Mouse (Mus musculus): ENCODE data around the gene Rhox4b. TPM values are rescaled to one million over a fixed set of nuclear protein-coding genes. Genes with fewer than 3 reads are reported as not detected.
"Not testable (repeated sequence)": the region's sequence is repeated elsewhere in the genome, so short reads cannot be mapped to it uniquely, and the experiment has no call there.

Rhox4b gene
- not detected in 2 replicates for total RNA-seq (2021)
- long read RNA-seq, result 0 reads

GRCm38 (mm10) chrX:37432194-37432593, at the start of gene Rhox4b:
TSS of gene Rhox4b (plus strand) at chrX:37432494.
- not testable (repeated sequence) for DNase-seq

DNA sequence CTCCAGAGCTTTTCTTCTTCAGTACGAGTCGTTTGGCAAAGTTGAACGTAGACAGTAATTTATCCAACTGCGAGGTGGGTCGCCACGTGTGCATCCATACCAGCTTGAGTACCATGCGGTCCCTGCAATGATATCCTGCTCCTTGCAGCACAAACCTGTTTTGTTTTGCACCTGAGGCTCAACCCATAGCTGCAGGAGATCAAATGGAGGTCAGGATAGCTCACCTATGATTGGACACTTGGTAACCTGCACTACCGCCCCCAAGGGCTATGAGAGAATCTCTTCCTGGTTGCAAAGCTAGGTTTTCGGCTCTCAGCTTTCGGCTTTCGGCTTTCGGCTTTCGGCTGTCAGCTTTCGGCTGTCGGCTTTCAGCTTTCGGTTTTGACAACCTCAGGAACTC, 41.7 kb upstream of the Rhox4b start, which contains the start of gene Rhox4a2:
Gene Rhox4a2 (plus strand): TSS at position 301 of the 400 bp plus-strand sequence.
- DNase-seq, result not testable (repeated sequence)

GRCm38 (mm10) chrX:37411767-37412166, 20.5 kb upstream of the Rhox4b start, which contains the start of gene Rhox2b:
TSS of gene Rhox2b (plus strand) at chrX:37412067.
- not testable (repeated sequence) for DNase-seq

- not testable (repeated sequence) for DNase-seq
Observed at GRCm38 (mm10) chrX:37453380-37453779, 21.1 kb downstream of the Rhox4b start, which contains the start of gene Rhox2c. TSS of gene Rhox2c (plus strand) at chrX:37453680.

- DNase-seq, result not testable (repeated sequence)
Observed at GRCm38 (mm10) chrX:37458285-37458684, 26.0 kb downstream of the Rhox4b start, which contains the start of gene Rhox3c. TSS of gene Rhox3c (plus strand) at chrX:37458585.

DNA sequence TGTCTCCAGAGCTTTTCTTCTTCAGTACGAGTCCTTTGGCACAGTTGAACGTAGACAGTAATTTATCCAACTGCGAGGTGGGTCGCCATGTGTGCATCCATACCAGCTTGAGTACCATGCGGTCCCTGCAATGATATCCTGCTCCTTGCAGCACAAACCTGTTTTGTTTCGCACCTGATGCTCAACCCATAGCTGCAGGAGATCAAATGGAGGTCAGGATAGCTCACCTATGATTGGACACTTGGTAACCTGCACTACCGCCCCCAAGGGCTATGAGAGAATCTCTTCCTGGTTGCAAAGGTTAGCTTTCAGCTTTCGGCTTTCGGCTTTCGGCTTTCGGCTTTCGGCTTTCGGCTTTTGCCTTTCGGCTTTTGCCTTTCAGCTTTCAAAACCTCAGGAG, 47.7 kb downstream of the Rhox4b start, which contains the start of gene Rhox4c:
Gene Rhox4c (plus strand): TSS at position 301 of the 400 bp plus-strand sequence.
- not testable (repeated sequence) for DNase-seq

Other genes starting within 250 kb of the Rhox4b start
- 378 and 382 TPM in 2 replicates for gene Ndufa1, start 241.3 kb upstream of the Rhox4b start, total RNA-seq (2021)
- 4.9 and 5.2 TPM in 2 replicates for gene Rnf113a1, start 241.2 kb upstream of the Rhox4b start, total RNA-seq (2021)
- not detected in 2 replicates for gene Gm9, start 221.5 kb upstream of the Rhox4b start, total RNA-seq (2021)
- not detected in 2 replicates for gene Rhox1, start 210.2 kb upstream of the Rhox4b start, total RNA-seq (2021)
- gene Rhox2a, start 187.5 kb upstream of the Rhox4b start, total RNA-seq (2021), result not detected in 2 replicates
- not detected in 2 replicates for gene Rhox3a, start 182.6 kb upstream of the Rhox4b start, total RNA-seq (2021)
- not detected in 2 replicates for gene Rhox4a, start 167.2 kb upstream of the Rhox4b start, total RNA-seq (2021)
- gene Rhox3a2, start 52.5 kb upstream of the Rhox4b start, total RNA-seq (2021), result not detected in 2 replicates
- gene Rhox4a2, start 41.6 kb upstream of the Rhox4b start, total RNA-seq (2021), result not detected in 2 replicates
- gene Rhox2b, start 20.4 kb upstream of the Rhox4b start, total RNA-seq (2021), result not detected in 2 replicates
- gene Rhox2c, start 21.2 kb downstream of the Rhox4b start, total RNA-seq (2021), result not detected in 2 replicates
- not detected in 2 replicates for gene Rhox3c, start 26.1 kb downstream of the Rhox4b start, total RNA-seq (2021)
- not detected in 2 replicates for gene Rhox4c, start 47.8 kb downstream of the Rhox4b start, total RNA-seq (2021)
- gene Rhox2d, start 60.9 kb downstream of the Rhox4b start, total RNA-seq (2021), result not detected in 2 replicates
- gene Rhox4d, start 81.9 kb downstream of the Rhox4b start, total RNA-seq (2021), result not detected in 2 replicates
- gene Rhox2e, start 98.0 kb downstream of the Rhox4b start, total RNA-seq (2021), result not detected in 2 replicates
- gene Rhox3e, start 109.5 kb downstream of the Rhox4b start, total RNA-seq (2021), result not detected in 2 replicates
- not detected in 2 replicates for gene Rhox4e, start 124.9 kb downstream of the Rhox4b start, total RNA-seq (2021)
- not detected in 2 replicates for gene Rhox2f, start 138.9 kb downstream of the Rhox4b start, total RNA-seq (2021)
- not detected in 2 replicates for gene Rhox3f, start 148.5 kb downstream of the Rhox4b start, total RNA-seq (2021)
- gene Rhox4f, start 175.2 kb downstream of the Rhox4b start, total RNA-seq (2021), result not detected in 2 replicates
- not detected in 2 replicates for gene Rhox3g, start 196.1 kb downstream of the Rhox4b start, total RNA-seq (2021)
- gene Rhox2g, start 211.0 kb downstream of the Rhox4b start, total RNA-seq (2021), result not detected in 2 replicates
- gene Rhox4g, start 218.8 kb downstream of the Rhox4b start, total RNA-seq (2021), result not detected in 2 replicates
- not detected in 2 replicates for gene Rhox3h, start 236.3 kb downstream of the Rhox4b start, total RNA-seq (2021)
- not detected in 2 replicates for gene Rhox2h, start 240.8 kb downstream of the Rhox4b start, total RNA-seq (2021)